Mouse (Mus musculus) right cerebral cortex, postnatal 36 days (tissue): ENCODE data around the gene Farp1.

Source experiments
- DNase-seq, 2 experiments: peaks; one replicate each; pipeline ENCODE4 v3.0.0; 2022; ENCODE audit warnings: low spot score in 2 of 2, mixed read lengths in 1 of 2

Gene Farp1

DNA sequence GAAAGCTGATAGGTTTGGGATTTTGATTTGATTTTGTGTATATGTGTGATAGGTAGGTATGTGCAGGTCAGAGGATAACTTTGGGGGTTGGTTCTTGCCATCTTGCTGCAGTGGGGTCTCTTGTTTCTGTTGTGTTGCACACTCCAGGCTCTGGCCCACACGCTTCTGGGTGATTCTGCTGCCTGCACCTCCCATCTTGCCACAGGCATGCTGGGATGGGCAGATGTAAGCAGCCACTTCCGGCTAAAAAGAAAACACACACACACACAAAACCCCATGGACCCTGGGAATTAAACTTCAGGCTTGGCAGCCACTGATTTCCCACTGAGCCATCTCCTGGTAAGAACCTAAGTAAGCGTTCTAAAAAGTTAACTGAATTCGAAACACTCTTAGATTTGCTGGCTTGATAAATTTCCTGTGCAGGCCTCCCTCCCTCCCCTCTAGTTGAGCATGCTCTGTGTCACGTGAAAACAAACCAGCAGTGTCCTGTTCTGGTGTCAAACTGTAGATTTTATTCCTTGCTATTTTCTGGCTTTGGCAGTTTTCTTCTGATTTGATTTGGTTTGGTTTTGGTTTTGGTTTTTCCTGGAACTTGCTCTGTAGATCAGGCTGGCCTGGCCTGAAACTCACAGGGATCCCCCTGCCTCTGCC is 226.4 kb downstream of the Farp1 start:
- no peak for DNase-seq

DNA sequence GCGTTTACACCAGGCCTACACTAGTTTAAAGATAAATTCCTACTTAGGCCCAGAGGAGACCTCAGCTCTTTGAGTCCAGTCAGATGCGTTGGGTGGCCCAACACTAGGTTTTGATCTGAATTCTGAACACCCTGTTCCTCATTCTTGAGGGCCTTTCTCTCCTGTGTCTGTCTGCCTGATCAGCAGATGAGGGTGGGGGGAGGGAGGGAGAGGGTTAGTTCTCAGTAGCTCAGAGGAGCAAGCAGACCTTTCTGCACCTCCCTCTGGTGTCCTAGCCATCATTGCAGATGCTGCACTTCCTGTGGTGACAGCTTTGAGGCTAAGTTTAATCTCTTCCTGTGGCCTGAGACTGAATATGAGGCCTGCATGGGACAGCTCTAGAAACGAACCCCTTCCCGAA is 227.6 kb downstream of the Farp1 start:
- DNase-seq: no peak

DNA sequence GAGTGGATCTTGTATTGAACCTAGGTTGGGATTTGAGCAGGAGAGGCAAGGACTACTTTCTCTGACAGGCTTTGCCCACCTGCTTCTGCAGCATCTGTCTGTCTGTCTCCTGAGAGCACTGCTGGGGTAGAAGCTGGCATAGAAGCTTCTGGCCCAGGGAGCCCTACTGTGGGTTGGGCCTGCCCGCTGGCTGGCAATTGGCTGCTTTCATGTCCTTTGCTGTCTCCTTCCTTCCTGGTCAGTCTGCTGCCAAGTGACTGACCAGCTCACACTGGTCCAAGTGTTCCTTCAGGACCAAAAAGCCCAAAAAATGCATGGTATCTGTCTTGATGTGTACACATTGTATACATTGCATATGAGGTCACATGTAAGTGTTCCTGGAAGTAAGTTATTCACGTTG is 228.9 kb downstream of the Farp1 start:
- no peak for DNase-seq

DNA sequence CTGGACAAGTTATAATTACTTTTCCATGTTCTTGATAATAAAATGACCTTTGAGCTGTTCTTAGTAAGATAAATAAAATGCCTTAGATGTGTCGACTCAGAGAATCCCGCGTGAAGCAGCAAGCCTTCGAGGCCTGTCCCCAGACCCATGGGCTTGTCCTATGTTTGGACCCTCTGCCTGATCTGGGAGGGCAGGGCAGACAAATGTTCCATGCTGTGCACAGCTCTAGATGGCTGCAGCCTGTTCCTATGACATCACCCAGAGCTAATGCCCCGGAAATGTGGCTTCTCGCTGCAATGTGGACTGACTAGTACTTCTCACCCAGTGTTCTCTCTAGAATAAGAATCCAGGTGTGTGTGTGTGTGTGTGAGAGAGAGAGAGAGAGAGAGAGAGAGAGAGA is 229.5 kb downstream of the Farp1 start:
- DNase-seq: no peak

DNA sequence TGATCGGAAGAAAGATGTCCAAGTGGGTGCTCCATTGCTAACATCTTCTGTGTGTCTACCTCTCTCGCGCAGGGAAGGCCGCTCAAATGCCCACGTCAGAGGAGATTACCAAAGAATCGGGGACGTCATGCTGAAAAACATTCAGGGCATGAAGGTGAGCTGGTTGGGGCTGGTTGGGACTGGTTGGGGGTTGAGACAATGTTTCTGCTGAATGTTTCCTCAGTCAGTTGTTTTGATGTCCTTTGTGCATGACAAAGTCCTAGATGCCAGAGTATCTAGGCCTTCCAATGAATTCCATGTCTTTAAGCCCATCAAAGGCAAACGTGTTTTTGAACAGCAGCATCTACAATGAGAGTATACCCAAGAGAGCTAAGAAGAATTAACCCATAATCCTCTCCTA is 232.8 kb downstream of the Farp1 start:
- no peak for DNase-seq

DNA sequence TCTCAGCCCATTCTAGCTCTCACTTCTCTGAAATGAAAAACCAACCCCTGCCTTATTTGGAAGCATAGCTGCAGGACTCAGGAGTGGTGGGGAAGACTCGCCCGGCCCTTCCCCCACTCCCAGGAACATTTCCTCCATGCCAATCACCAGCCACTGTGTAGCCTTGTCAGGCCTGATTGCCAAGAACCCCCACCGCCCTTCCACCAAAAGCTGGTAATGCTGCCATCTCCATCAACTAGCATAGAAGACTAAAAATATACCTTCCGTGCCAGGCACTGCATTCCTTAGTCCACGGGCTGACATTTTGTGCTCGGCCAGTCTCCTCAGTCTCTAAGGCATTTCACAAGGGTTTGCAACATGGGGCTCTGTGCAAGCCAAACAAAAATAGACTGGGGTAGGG is 235.5 kb downstream of the Farp1 start:
- no peak for DNase-seq

DNA sequence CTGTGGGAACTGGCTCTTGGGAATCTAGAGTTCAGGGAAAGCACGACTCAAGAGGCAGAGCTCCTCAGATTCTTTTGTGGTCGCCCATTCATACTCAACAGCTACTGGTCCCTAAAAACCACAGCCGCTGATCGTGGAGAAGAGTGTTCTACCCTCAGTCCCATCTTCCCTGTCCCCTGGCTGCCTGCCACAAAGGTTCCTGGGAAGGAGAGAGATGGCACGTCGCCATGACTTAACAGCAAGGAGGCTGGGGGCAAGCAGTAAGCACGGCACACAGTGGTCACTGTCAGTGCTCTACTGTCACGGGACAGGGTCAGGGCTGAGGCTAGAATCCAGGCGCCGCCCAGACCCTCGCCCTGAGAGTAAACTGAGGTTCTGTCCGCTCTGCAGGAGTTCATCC is 240.0 kb downstream of the Farp1 start:
- DNase-seq: no peak

DNA sequence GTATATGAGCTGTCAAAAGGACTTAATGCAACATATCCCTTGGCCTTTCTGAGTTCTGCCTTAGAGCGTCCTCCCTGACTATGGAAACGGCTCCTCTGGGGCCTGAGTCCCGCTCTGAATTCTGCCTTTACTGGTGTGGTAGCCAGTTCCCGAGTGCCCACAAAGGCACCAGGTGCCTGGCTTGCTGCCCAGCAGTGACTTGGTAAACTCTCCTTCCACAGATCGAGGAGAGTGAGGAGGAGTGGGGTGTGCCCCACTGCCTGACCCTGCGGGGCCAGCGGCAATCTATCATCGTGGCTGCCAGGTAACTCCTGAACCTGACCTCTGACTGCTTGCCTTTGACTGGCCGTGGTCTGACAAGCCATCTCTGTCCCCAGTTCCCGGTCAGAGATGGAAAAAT is 241.0 kb downstream of the Farp1 start:
- DNase-seq: no peak

DNA sequence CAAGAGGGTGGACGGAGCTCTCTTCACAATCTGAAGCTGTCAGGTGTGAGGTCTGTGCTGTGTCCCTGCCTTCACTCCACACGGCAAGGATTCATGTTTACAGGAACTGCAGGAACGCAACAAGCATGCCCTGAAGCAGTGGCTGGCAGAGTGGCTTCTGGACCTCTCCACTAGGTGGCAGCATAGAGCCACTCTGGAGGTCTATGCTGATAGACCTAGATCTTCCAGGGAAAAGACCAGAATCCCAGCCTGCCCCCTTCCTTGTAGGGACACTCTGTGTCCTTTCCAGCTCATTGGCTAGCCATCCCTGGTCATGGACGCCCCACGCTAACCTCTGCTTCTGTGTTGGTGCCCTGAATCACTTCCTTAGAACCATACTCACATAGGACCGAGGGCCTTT is 244.1 kb downstream of the Farp1 start:
- DNase-seq: peak; percentile 61 to 69

DNA sequence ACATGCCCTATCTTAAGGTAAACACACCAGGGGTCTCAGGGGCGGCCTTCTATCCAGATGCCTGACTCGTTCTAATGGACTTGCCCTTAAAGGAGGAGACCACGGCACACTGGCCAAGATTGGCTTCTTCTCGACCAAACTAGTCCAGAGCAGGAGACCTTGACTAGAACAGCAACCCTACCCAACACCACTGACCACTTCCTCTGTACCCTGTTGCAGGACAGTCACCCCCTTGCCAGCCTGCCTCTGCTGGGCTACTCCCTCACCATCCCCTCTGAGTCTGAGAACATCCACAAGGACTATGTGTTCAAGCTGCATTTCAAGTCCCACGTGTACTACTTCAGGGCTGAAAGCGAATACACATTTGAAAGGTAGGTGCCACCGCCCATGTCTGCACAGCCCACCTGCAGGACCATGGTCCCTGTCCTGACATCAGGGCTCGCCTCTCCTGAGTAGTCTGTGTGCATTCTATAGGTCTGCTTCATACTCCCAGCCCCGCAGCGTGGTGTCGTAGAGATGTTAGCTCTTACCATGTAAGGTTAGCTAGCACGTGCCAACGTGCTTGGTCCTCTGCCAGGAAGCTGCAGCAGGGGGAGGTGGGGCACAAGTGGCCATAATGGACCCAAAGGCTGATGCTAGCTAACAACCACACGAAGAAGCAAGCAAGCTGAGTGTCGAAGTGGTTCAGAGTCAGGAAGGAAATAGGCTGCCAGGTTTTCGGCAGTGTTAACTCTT is 245.8 kb downstream of the Farp1 start:
- DNase-seq: no peak

DNA sequence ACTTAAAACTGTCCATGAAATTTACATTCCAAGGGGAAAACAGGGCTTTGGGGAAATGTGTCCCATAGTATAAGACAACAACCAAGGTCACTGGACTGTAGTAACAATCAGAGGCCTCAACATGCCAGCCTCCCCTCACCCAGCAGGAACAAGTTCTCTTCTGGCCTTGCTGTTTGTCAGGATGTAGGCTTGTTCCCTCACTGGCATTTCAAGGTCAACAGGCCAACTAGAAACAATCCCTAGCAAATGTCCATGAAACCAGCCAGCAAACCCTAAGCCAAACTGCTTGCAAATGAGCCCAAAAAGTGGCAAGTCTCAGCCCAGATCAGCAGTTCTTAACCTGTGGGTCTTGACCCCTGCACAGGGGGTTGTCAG is 246.3 kb downstream of the Farp1 start:
- no peak for DNase-seq

DNA sequence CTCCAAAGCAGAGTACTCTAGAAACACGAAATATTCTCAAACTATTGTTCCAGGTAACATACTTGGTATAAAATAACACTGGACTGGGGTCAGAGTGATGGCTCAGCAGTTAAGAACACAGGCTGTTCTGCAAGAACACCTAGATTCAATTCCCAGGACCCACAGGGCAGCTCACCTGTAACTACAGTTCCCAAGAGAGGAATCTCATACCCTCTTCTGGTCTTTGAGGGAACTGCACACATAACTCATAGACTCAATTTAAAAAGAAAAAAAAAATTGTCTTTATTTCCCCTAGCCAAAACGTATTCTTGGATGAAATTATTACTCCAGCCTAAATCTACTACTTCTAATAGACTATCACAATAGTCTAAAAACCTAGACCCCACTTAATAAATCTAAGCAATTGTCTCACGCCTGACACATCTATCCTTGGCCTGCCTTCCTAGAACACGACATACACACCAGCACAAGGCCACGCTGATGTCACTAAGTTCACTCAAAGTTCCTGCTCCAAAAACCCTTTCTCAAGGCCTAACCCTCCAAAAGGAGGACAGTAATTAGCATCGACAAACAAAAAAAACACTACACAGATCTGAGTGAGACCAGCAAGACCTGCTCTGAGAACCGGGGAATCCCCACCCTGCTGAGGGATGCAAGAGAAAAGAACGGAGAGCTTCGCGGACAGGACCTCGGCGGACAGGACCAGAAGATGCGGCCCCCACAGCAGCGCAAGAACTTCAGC is 250.6 kb downstream of the Farp1 start:
- no peak for DNase-seq

DNA sequence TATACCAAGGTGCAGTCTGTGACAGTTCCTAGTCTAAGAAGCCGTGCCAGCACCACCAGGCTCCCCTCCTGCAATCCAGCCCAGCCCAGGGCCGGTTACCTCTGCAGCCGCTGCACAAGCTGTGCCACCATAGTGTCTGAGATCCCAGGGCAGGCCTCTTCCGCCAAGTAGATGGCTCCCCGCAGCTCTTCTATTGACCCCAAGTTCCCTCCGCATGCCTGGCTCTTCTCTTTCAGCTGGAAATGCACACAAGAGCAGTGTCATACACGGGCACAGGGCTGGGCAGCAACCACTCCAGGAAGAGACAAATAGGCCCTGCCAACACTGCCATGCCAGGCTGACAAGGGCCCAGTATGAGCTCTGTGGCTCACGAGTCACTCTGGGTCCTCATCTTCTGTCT is 256.9 kb downstream of the Farp1 start:
- no peak for DNase-seq

DNA sequence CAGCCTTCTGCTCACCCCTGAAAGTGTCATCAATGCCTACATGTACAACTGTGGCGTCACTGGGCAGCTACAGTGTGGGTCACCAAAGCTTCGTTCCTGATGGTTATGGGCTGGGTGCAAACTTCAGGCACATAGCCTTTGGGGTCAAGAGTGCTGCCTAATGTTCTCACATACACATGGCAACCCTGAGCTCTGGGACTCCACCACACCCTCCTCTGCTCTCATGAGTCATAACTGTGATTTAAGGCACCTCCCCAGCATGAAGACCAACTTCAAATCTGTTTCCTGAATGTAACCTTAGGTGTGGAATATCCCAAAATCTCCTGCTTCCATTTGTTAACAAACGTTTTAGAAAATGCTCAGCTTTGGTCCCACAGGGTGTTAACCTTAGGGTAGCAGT is 257.4 kb downstream of the Farp1 start:
- no peak for DNase-seq

DNA sequence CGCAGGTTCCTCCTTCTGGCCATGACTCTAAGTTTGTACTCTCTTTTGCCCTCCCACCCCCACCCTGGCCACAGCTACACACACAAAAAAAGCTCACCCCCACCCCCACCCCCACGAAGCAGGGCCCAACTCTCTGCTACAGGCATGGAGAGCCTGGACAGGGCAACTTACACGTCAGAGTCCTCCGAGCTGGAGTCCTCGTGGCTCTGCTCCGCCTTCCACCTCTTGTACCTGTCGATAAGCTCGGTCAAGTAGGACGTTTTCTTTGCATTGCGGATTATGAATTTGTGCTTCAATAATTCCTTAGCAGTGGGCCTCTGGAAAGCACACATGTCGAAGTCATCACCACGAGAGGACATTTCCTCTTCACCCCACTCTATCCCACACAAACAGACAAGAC is 259.5 kb downstream of the Farp1 start:
- DNase-seq: no peak

DNA sequence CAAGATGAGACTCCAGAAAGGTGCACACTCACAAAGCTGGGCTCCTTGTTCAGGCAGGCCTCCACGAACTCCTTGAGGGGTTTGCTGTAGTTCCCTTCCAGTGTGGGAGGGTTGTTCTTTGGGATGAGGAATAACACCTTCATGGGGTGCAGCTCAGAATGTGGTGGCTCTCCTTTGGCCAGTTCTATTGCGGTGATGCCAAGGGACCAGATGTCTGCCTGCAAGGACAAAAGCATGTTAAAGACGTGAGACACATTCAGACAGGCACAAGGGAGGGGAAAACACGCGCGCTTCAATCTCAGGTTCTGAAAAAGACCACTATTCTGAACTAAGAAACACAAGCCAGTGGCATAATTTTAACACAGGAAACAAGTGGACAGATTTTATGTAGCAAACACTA is 262.1 kb downstream of the Farp1 start:
- DNase-seq: no peak

DNA sequence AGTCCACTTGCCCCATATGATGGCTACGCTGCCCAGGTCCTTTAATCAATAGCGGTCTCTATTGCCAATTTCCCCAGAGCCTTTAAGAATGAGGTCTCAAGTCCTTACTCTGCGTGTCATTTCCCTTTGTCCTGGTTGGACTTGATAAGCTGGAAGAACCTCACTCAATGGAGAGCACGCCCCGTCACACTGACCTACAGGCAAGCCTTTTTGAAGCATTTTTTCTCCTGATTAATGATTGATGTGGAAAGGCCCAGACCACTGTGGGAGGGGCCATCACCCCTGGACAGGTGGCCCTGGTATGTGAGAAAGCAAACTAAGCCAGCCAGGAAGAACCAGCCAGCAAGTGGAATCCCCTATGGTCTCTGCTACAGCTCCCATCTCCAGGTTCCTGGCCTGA is 263.5 kb downstream of the Farp1 start:
- no peak for DNase-seq

DNA sequence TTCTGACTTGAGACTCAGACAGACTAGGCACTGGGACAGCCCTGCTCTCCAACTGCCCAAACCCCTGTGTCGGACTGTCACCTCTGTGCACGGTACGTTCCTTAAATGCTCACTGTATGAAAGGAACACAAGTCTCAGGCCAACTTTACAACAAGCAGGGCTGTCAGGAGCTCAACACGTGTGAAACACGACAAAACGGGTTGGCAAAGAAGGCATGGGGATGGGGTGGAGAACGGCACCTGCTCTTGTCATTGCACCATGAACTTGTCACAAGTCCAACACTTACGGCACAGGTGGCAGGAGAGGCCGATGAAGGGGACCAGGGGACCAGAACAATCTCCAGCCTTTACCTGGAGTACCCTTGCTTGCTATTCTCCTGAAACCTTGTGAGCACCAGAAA is 264.1 kb downstream of the Farp1 start:
- DNase-seq: no peak

DNA sequence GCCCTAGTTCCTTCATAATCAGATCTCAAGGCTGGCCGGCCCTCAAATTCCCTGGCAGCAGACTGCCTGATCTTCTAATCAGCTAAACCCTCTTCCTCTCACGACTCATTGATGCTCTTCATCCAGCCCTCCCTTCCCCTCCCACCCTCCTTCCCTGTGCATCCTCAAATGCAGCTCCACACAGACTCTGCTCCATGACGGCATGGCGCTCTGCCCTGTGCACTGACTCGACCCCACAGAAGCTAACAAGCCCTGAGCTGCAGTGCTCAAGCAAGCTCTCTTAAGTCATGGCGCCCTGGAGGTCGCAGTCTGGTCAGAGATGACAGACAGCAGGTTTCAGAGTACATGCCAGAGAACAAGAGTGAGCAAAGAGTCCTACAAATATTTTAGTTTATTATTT is 269.5 kb downstream of the Farp1 start:
- DNase-seq: no peak

DNA sequence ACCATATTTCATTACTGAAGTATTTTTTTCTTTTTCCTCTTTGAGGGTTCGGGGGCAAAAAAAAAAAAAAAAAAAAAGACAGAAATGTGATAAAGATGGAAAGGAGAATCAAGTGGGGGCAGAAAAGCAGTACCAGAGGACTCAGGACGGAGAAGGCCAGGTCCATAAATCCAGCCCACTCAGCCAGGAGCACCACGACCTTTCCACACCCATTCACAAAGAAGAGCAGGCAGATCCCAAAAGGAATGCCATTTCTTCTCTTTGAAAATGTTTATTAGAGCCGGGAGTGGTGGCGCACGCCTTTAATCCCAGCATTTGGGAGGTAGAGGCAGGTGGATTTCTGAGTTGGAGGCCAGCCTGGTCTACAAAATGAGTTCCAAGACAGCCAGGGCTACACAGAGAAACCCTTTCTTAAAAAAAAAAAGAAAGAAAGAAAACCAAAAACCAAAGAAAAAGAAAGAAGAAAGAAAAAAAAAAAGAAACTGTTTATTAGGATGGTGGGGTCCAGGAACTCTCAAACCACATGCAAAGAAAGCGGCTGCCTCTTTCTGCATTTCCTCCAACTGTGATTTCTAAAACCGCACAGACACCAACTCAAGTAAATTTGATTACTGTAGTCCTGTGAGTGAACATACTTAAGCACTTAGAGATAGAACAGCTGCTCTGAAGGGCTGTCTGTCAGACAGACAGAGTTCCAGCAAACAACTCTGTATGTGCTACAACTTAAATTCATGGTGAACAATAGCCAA is 270.5 kb downstream of the Farp1 start:
- no peak for DNase-seq

DNA sequence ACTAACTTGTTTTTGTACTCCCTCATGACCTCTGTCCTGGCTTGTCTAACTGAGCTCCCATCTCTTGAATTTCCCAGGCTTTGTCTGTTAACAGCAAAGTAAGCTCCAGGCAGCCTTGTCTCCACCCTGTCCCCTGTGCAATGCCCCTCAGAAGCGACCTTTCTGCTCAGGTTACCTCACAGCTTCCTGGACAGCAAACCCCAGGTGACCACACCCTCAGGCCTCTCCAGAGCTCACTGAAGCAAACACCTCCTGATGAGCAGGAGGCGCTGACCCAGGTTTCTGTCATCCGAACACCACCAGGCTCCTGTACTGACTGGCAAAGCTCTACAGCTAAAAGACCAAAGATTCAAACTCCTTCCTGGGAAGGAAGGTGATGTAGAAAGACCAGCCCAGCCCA is 274.9 kb downstream of the Farp1 start:
- DNase-seq: no peak

DNA sequence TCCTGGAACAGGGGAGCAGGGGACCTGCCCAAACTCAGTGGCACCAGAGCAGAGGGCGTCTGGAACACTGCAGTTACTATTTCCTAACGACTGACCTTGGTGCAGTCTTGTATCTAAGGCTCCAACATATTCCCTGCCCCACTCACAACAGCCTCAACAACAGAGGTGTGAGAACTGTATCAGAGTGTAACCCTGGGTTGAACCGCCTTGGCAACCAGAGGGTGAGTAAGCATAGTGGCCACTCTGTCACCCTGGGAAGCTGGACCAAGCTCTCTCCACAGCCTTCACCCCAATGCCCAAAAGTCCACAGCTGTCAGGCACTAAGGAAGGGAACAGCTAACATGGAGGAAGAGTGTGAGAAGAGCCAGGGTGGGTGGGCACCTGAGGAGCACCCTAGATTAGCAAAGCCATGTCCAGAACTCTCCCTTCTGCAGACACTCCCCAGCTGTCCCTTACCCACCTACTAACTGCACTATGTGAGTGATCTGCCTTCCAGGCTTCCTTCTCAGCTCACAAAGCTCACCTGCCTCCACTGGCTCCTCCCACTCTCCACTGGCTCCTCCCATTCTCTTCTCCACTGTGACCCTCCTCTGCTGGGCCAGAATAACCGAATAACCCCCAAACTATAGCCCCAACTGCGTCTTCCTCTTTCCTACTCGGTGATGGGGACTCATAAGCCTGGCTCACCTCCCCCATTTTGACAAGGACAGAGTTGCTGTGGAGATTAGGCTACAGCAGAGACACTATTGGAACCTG is 275.5 kb downstream of the Farp1 start:
- DNase-seq: no peak
